Mouse (Mus musculus) common myeloid progenitor, adult 5-6 weeks (primary cell): ENCODE measurements around the gene Cyp2c23. TPM values are rescaled to one million over a fixed set of nuclear protein-coding genes. Genes with fewer than 3 reads are reported as not detected.

Experiments
- ATAC-seq: replicated peaks from 2 replicates; pipeline ENCODE4 v1.8.0; 2016; ENCODE audit warnings: low read depth, mild to moderate bottlenecking, moderate TSS enrichment, inconsistent platforms; ENCODE audit not compliant: poor library complexity, severe bottlenecking
- total RNA-seq: library from RNA; stranded (forward); fragments of 200-1000, 187-1606 nt; gene quantifications from 2 replicates; pipeline ENCODE4 v1.2.3, GENCODE M21; 2017

Gene Cyp2c23
- total RNA-seq = not detected in 2 replicates

GRCm38 (mm10) chr19:44028972-44029371 is at the start of gene Cyp2c23:
Cyp2c23 (minus strand) TSS chr19:44029208.
- ATAC-seq = no peak

GRCm38 (mm10) chr19:44077024-44077423 is 48.0 kb upstream of the Cyp2c23 start:
- no peak for ATAC-seq

GRCm38 (mm10) chr19:44076457-44076856 is 47.4 kb upstream of the Cyp2c23 start:
- no peak for ATAC-seq

GRCm38 (mm10) chr19:44074986-44075385 is 46.0 kb upstream of the Cyp2c23 start:
- no peak for ATAC-seq

- no peak for ATAC-seq
These were observed 42.2 kb upstream of the Cyp2c23 start for GRCm38 (mm10) chr19:44071166-44071565.

GRCm38 (mm10) chr19:44069914-44070232 is 40.9 kb upstream of the Cyp2c23 start:
- ATAC-seq = no peak

GRCm38 (mm10) chr19:44069121-44069913 is 40.3 kb upstream of the Cyp2c23 start, which contains the start of gene Erlin1:
Erlin1 (minus strand) TSS chr19:44069785.
- peak; percentile 85 for ATAC-seq

- no peak for ATAC-seq
These were observed 39.2 kb upstream of the Cyp2c23 start for GRCm38 (mm10) chr19:44068232-44068631.

- ATAC-seq = no peak
These were observed 38.5 kb upstream of the Cyp2c23 start for GRCm38 (mm10) chr19:44067323-44068049.

- ATAC-seq = no peak
These were observed 35.7 kb upstream of the Cyp2c23 start for GRCm38 (mm10) chr19:44064734-44065133.

GRCm38 (mm10) chr19:44063773-44064172 is 34.8 kb upstream of the Cyp2c23 start:
- no peak for ATAC-seq

- ATAC-seq = no peak
These were observed 31.2 kb upstream of the Cyp2c23 start for GRCm38 (mm10) chr19:44060226-44060625.

- ATAC-seq = no peak
These were observed 26.3 kb upstream of the Cyp2c23 start for GRCm38 (mm10) chr19:44055173-44055826.

- no peak for ATAC-seq
These were observed 21.4 kb upstream of the Cyp2c23 start for GRCm38 (mm10) chr19:44050388-44050787.

GRCm38 (mm10) chr19:44049282-44049681 is 20.3 kb upstream of the Cyp2c23 start:
- no peak for ATAC-seq

- no peak for ATAC-seq
These were observed 16.8 kb upstream of the Cyp2c23 start for GRCm38 (mm10) chr19:44045847-44046246.

GRCm38 (mm10) chr19:44042121-44042520 is 13.1 kb upstream of the Cyp2c23 start:
- ATAC-seq = no peak

- no peak for ATAC-seq
These were observed 4.4 kb upstream of the Cyp2c23 start for GRCm38 (mm10) chr19:44033396-44033795.

GRCm38 (mm10) chr19:44032046-44032744 is 3.2 kb upstream of the Cyp2c23 start:
- ATAC-seq = no peak

GRCm38 (mm10) chr19:44030024-44030423 is 1.0 kb upstream of the Cyp2c23 start:
- ATAC-seq = no peak
